Mouse (Mus musculus): ENCODE measurements at regions not wholly inside any gene's neighbourhood (a gene's known extent, or its start where the extent isn't known, plus 50 kb on each side); places are given as distances from the start of the nearest gene placed in this dataset.

GRCm38 (mm10) chr6:50815579-50815978, 161.3 kb upstream of the Npvf start:
- no peak for DNase-seq
- TF ChIP-seq CTCF (IDR thresholded peaks at IDR 0.05; ENCODE audit: insufficient read depth, low read length): no peak
- TF ChIP-seq POLR2A (IDR thresholded peaks at IDR 0.05; ENCODE audit: borderline replicate concordance, extremely low read depth, low read depth, low read length): no peak
- H3K4me3 ChIP-seq (replicated peaks; ENCODE audit: extremely low read depth, low read depth, low read length): no peak overlapping the region
- 79% methylated on average over 8 of the region's 8 CpGs for WGBS
- H3K4me1 ChIP-seq (ENCODE audit: control insufficient read depth, insufficient read depth, low read length): no peaks in the 10 kb centered on the region

- 51% methylated on average over 10 of the region's 10 CpGs for WGBS
- no peak for TF ChIP-seq CTCF (IDR thresholded peaks at IDR 0.05; ENCODE audit: insufficient read depth, low read length)
- no peak for TF ChIP-seq POLR2A (IDR thresholded peaks at IDR 0.05; ENCODE audit: borderline replicate concordance, extremely low read depth, low read depth, low read length)
- Histone ChIP-seq H3K4me1 (ENCODE audit: control insufficient read depth, insufficient read depth, low read length) (no peaks in the 10 kb centered on the region), H3K4me3 (replicated peaks; ENCODE audit: extremely low read depth, low read depth, low read length) (no peak overlapping the region)
- DNase-seq: no peak
These were observed 163.2 kb upstream of the Npvf start for GRCm38 (mm10) chr6:50817430-50817829.

DNA sequence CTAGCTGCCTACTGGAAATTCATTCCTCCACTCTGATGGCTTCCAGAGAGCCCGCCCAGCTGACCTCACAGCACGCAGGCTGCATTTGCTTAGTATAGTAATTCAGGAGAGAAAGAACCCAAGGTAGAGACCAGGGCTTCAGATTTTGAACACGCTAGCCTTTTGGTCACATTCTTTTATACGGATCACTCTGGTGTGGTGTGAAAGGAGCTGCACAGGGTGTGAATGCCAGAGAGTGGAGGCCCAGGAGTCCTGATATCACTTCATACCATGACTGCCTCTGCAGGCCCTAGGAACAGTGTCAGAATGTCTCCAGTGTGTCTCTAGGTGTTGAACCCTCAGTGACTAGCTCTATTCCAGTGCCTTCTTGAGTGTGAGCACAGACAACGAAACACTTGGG, 164.2 kb upstream of the Npvf start:
- no peak for DNase-seq
- H3K4me3 ChIP-seq (replicated peaks; ENCODE audit: extremely low read depth, low read depth, low read length): no peak overlapping the region
- no peaks in the 10 kb centered on the region for H3K4me1 ChIP-seq (ENCODE audit: control insufficient read depth, insufficient read depth, low read length)
- TF ChIP-seq POLR2A (IDR thresholded peaks at IDR 0.05; ENCODE audit: borderline replicate concordance, extremely low read depth, low read depth, low read length) (no peak), CTCF (IDR thresholded peaks at IDR 0.05; ENCODE audit: insufficient read depth, low read length) (no peak)
- 93% methylated on average over 5 of the region's 5 CpGs for WGBS

DNA sequence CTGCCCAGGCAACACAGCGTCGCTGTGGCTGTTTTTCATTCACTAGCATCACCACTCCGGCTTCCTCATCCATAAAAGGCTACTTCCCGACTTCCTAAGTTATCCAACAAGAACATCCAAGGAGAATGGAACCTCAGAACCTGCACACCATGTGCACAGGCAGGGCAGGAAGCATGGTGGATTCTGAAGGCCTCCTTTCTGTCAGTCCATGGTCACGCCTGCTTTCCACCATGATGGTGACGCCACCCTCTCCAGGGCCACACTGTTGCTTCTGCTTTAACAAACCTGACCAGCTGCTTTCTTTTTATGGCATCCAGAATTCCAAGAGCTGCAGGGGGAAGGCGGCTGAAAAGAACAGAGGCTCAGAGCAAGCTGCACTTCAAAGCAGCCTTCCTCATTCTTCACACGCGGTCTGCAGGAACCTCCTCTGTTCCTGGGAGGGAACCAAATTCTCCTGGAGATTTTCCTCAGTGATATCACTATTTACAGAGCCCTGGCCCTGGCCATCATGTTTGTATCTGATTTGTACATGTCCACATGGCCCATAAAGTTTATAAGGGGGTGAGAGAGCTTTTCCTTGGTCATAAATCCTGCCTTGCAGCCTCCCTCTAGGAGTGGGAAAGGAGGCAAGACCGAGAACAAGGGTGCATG, 164.8 kb upstream of the Npvf start:
- DNase-seq: no peak
- no peak for TF ChIP-seq POLR2A (IDR thresholded peaks at IDR 0.05; ENCODE audit: borderline replicate concordance, extremely low read depth, low read depth, low read length)
- TF ChIP-seq CTCF (IDR thresholded peaks at IDR 0.05; ENCODE audit: insufficient read depth, low read length): no peak
- Histone ChIP-seq H3K4me1 (ENCODE audit: control insufficient read depth, insufficient read depth, low read length) (no peaks in the 10 kb centered on the region), H3K4me3 (replicated peaks; ENCODE audit: extremely low read depth, low read depth, low read length) (no peak overlapping the region)
- WGBS: 71% methylated on average over 10 of the region's 10 CpGs

DNA sequence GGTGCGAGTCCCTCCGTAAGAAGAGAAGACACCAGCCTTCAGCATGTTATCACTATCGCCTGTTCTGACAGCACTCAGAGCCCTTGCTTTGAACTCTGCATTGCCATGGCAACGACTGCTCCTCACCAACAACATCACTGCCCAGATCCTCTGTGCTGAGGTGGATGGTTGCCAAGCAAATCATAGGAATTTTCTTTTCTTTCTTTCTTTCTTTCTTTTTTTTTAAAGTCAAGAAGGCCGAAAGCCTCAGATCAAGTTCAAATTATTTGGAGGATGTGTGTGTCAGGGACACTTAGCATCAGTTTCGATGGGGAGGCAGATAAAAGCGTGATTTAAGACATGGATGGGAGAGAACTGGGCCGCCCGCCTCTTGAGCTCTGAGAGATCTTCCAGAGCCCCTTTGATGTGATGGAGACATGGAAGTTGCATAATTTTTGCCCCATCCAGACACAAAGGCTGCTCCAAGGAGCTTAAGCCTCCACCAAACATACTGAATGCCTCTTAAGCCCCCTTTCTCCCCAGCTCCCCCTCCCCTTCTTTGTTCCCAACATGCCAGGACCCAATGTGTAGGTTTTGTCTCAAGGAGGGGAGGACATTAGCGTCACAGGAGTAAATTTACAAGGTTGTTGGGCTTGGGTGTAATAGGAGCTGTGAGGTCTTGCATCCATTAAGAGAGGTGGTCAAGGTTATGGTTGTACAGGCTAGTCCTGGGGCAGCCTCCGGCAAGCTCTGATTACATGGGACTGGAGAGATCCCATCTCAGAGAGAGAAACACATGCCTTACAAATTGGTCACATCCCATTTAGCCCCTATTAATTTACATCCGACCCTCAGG, 167.4 kb upstream of the Npvf start:
- TF ChIP-seq CTCF (IDR thresholded peaks at IDR 0.05; ENCODE audit: insufficient read depth, low read length) (no peak), POLR2A (IDR thresholded peaks at IDR 0.05; ENCODE audit: borderline replicate concordance, extremely low read depth, low read depth, low read length) (no peak)
- 67% methylated on average over 12 of the region's 12 CpGs for WGBS
- DNase-seq: no peak

GRCm38 (mm10) chr6:50822236-50823151, 168.3 kb upstream of the Npvf start:
- no peak overlapping the region for H3K4me3 ChIP-seq (replicated peaks; ENCODE audit: extremely low read depth, low read depth, low read length)
- no peak for TF ChIP-seq POLR2A (IDR thresholded peaks at IDR 0.05; ENCODE audit: borderline replicate concordance, extremely low read depth, low read depth, low read length)
- no peak for TF ChIP-seq CTCF (IDR thresholded peaks at IDR 0.05; ENCODE audit: insufficient read depth, low read length)
- no peaks in the 10 kb centered on the region for H3K4me1 ChIP-seq (ENCODE audit: control insufficient read depth, insufficient read depth, low read length)
- DNase-seq: no peak
- WGBS: 63% methylated on average over 18 of the region's 18 CpGs

More for the DNA sequence above, 167.4 kb upstream of the Npvf start:
- no peak overlapping the region for H3K4me3 ChIP-seq (replicated peaks; ENCODE audit: extremely low read depth, low read depth, low read length)
- H3K4me1 ChIP-seq (ENCODE audit: control insufficient read depth, insufficient read depth, low read length): no peaks in the 10 kb centered on the region

DNA sequence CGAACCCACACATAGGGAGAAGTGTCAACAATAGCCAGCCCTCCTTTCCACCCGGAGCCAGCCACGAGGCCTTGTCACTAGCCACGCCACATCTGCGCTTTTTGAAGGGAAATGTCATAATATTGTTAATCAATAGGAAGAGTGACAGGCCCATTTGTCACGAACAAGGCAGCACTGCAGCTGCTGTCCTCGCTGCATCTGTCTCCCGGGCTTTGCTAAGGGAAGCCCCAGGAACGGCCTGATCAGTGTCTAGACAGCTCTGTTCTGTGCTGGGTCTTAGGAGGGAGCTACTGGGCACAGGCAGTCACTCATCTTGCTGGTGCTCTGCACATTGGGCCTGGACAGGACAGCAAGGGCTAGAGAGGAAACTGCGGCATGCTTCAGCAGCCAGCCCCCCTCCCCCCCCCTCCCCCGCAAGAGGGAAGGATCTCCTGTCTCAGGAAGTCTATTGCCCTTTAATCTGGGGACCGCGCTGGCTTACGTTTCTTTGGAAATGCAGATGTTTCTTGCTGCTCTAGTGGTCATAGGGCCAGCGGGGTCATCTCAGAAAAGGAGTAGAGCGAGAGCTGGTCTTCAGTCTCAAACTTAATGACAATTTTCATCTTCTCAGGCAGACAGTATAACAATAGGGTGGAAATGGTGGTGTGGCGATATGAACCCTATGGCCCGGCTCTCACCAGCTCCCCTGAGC, 169.1 kb upstream of the Npvf start:
- 28% methylated on average over 18 of the region's 18 CpGs for WGBS
- no peak overlapping the region for H3K4me3 ChIP-seq (replicated peaks; ENCODE audit: extremely low read depth, low read depth, low read length)
- DNase-seq: no peak
- no peaks in the 10 kb centered on the region for H3K4me1 ChIP-seq (ENCODE audit: control insufficient read depth, insufficient read depth, low read length)
- TF ChIP-seq POLR2A (IDR thresholded peaks at IDR 0.05; ENCODE audit: borderline replicate concordance, extremely low read depth, low read depth, low read length) (no peak), CTCF (IDR thresholded peaks at IDR 0.05; ENCODE audit: insufficient read depth, low read length) (no peak)

DNA sequence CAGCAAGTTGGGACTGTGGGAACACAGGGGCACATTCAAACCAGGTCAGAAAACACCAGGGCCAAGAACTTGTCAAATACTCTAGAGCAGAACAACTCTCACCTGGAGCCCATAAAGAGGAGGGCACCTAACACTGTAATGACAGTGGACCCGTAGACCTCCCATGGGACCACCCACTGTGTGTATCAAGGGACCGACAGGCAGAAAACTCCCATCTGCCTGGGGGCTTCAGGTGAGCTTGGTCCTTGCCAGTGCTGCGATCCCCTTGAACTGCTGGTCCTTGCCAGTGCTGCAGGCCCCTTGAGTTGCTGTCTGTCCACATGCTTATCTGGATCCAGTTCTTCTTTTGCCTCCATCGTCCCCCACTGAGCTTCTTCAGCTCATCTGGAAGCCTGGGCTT, 170.2 kb upstream of the Npvf start:
- WGBS: 75% methylated on average over 4 of the region's 4 CpGs
- Histone ChIP-seq H3K4me3 (replicated peaks; ENCODE audit: extremely low read depth, low read depth, low read length) (no peak overlapping the region), H3K4me1 (ENCODE audit: control insufficient read depth, insufficient read depth, low read length) (no peaks in the 10 kb centered on the region)
- DNase-seq: no peak
- TF ChIP-seq POLR2A (IDR thresholded peaks at IDR 0.05; ENCODE audit: borderline replicate concordance, extremely low read depth, low read depth, low read length): no peak
- TF ChIP-seq CTCF (IDR thresholded peaks at IDR 0.05; ENCODE audit: insufficient read depth, low read length): no peak

GRCm38 (mm10) chr6:50831725-50832124, 177.5 kb upstream of the Npvf start:
- TF ChIP-seq CTCF (IDR thresholded peaks at IDR 0.05; ENCODE audit: insufficient read depth, low read length): no peak
- no peak for TF ChIP-seq POLR2A (IDR thresholded peaks at IDR 0.05; ENCODE audit: borderline replicate concordance, extremely low read depth, low read depth, low read length)
- 40% methylated on average over 5 of the region's 5 CpGs for WGBS
- no peak for DNase-seq
- Histone ChIP-seq H3K4me3 (replicated peaks; ENCODE audit: extremely low read depth, low read depth, low read length) (no peak overlapping the region), H3K4me1 (ENCODE audit: control insufficient read depth, insufficient read depth, low read length) (no peaks in the 10 kb centered on the region)

Measured in lung, adult 2 months (tissue).